Mouse (Mus musculus): ENCODE data around the gene Klf7.

DNA sequence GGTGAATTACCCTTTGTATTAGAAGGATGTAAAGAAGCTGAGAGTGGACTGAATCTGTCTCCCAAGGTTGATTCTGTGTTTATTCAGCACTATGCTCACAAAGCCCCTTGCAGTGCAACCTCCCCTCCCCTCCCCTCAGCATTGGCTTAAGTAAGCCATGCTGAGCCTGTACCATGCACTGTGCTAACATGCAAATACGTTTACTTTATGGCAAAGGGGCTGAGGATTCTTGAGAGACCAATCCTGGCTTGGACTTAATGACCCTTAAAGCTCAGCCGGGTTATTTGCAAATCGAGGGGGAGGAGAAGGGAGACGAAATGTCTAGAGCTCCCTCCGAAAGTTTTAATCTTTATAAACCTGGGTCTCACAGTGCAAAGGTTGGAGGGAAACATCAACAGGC, 16.0 kb downstream of the Klf7 start:
- no peak for TF ChIP-seq CTCF (IDR thresholded peaks at IDR 0.05; ENCODE audit: low read depth)
- no peak for TF ChIP-seq EP300 (IDR thresholded peaks at IDR 0.05; ENCODE audit: low read depth)

Data from liver, embryonic 14.5 days (tissue).